Mouse (Mus musculus) ES-Bruce4 (cell line): Measurements from ENCODE around the gene Gsto2. TPM values are rescaled to one million over a fixed set of nuclear protein-coding genes. Genes with fewer than 3 reads are reported as not detected.

Experiments
- H3K27ac ChIP-seq: 2 replicates; pipeline ENCODE4 v1.5.1; 2012; ENCODE audit warnings: low read length, inconsistent platforms; ENCODE audit not compliant: insufficient read depth
- H3K27me3 ChIP-seq: 2 replicates; pipeline ENCODE4 v1.6.1; 2012; ENCODE audit warnings: mild to moderate bottlenecking, low read length, inconsistent platforms; ENCODE audit not compliant: control insufficient read depth, poor library complexity, insufficient read depth, severe bottlenecking
- H3K36me3 ChIP-seq: 2 replicates; pipeline ENCODE4 v1.6.1; 2012; ENCODE audit warnings: inconsistent platforms, mild to moderate bottlenecking, low read length, moderate library complexity; ENCODE audit not compliant: control insufficient read depth, poor library complexity, insufficient read depth, severe bottlenecking
- H3K4me1 ChIP-seq: one replicate; pipeline ENCODE4 v1.8.1; 2011; ENCODE audit warnings: low read length; ENCODE audit not compliant: control insufficient read depth, insufficient read depth
- H3K4me3 ChIP-seq: 2 replicates; pipeline ENCODE4 v1.5.1; 2011; ENCODE audit warnings: low read depth, mild to moderate bottlenecking, low read length
- H3K9ac ChIP-seq: 2 replicates; pipeline ENCODE4 v1.6.1; 2012; ENCODE audit warnings: low read depth, mild to moderate bottlenecking, inconsistent platforms; ENCODE audit not compliant: poor library complexity, severe bottlenecking
- H3K9me3 ChIP-seq: replicated peaks from 2 replicates; pipeline ENCODE4 v1.6.1; 2012; ENCODE audit warnings: mild to moderate bottlenecking, low read length, inconsistent platforms; ENCODE audit not compliant: control insufficient read depth, poor library complexity, insufficient read depth, severe bottlenecking
- CTCF ChIP-seq: IDR thresholded peaks from one replicate; pipeline ENCODE4 v1.8.1; 2011; ENCODE audit warnings: low read depth, low read length
- EP300 ChIP-seq: IDR thresholded peaks from 2 replicates; pipeline ENCODE4 v1.6.1; 2011; ENCODE audit warnings: low read depth, low read length; ENCODE audit not compliant: insufficient read depth
- POLR2A ChIP-seq: IDR thresholded peaks from one replicate; pipeline ENCODE4 v1.8.1; 2011; ENCODE audit warnings: low read length; ENCODE audit not compliant: insufficient read depth
- polyA plus RNA-seq: library from polyadenylated mRNA; stranded (reverse); fragments of >200 nt; gene quantifications from 2 replicates; pipeline ENCODE4 v1.2.4, GENCODE M21; 2011; ENCODE audit warnings: low read depth; ENCODE audit not compliant: missing spikeins, insufficient read depth, insufficient read length

Gene Gsto2
- polyA plus RNA-seq, 1 experiment, result 1.2 TPM

DNA sequence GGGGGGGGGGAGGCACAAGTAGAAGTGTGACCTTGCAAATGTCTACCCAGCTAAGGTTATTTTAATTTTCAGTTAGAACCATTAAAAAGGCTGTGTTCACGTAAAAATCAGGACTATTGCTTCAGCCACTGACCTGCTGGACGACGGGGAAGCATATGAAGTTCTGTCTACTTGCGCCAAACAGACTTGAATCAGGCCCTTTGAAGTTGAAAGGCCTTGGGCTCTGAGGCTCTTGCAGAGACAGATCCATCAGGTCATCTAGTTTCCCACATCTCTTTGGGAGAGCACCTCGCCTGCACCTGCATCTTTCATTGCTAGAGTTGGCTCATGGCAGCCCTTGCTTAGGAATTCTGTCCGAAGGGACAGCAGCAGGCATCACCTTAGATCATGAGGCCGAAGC is 48.0 kb downstream of the Gsto2 start:
- H3K4me3 ChIP-seq, result no peak overlapping the region

DNA sequence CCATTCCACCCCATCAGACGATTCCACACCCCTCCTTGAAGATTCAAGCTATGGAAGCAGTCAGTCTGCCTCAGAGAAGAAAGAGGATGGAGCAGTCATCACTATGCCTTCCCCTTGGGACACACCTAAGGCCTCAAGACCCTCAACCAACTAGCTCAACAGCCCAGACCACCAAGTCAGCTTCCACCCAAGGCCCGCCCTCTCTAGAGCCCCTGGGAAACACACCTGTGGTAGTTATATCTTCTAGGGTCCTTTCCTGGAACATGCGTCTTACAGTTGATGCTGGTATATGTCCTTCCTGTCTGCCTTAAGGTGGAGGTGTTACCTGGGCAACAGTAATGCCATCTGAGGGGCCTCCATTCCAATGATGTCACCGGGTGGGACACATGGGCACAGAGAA is 48.9 kb downstream of the Gsto2 start:
- Histone ChIP-seq H3K9ac (no peak overlapping the region), H3K27ac (no peak overlapping the region), H3K36me3 (no peaks in the 10 kb centered on the region), H3K4me3 (no peak overlapping the region), H3K4me1 (no peaks in the 10 kb centered on the region), H3K9me3 (no peaks in the 10 kb centered on the region), H3K27me3 (no peaks in the 10 kb centered on the region; the same call in 1 of the 2 replicates)
- no peak for TF ChIP-seq EP300

More for the DNA sequence above, 48.0 kb downstream of the Gsto2 start:
- Histone ChIP-seq H3K4me1 (peaks cover 4% of the 10 kb centered on the region), H3K27ac (no peak overlapping the region), H3K9me3 (no peaks in the 10 kb centered on the region), H3K36me3 (no peaks in the 10 kb centered on the region), H3K27me3 (no peaks in the 10 kb centered on the region), H3K9ac (no peak overlapping the region)
- TF ChIP-seq CTCF (no peak), POLR2A (no peak), EP300 (no peak)

GRCm38 (mm10) chr19:47915251-47915650 is 49.9 kb downstream of the Gsto2 start:
- H3K4me3 ChIP-seq, result no peak overlapping the region
- H3K27me3 ChIP-seq, result no peaks in the 10 kb centered on the region; the same call in 1 of the 2 replicates
- no peak overlapping the region for H3K9ac ChIP-seq
- no peaks in the 10 kb centered on the region for H3K36me3 ChIP-seq
- no peak overlapping the region for H3K27ac ChIP-seq
- H3K9me3 ChIP-seq, result no peaks in the 10 kb centered on the region
- H3K4me1 ChIP-seq, result no peaks in the 10 kb centered on the region
- TF ChIP-seq POLR2A (no peak), CTCF (no peak), EP300 (no peak)

DNA sequence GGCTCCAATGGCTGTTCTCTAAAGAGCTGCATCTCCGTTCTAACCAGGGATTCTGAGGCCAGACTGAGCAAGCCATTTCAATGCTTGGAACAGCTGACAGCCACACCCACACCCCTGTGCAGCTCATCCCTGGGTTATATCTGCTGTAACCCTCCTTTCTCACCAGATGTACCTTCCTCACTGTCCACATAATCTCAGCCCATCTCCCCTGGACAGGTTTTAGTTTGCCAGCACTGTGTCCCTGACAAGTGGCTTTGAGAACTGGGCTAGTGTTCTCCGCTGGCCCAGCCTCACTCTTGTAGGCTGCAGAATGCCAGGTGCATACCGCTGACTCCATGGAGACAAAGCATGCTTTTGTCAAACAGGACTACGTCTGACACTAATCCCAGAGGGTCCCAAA is 52.1 kb downstream of the Gsto2 start:
- Histone ChIP-seq H3K4me1 (no peaks in the 10 kb centered on the region), H3K9me3 (no peaks in the 10 kb centered on the region), H3K27ac (no peak overlapping the region), H3K9ac (no peak overlapping the region), H3K4me3 (no peak overlapping the region), H3K36me3 (no peaks in the 10 kb centered on the region), H3K27me3 (no peaks in the 10 kb centered on the region; the same call in 1 of the 2 replicates)
- TF ChIP-seq CTCF (no peak), POLR2A (no peak), EP300 (no peak)

- no peak overlapping the region for H3K4me3 ChIP-seq
- no peak overlapping the region for H3K9ac ChIP-seq
- no peak overlapping the region for H3K27ac ChIP-seq
- H3K9me3 ChIP-seq, result no peaks in the 10 kb centered on the region
- TF ChIP-seq EP300 (no peak), CTCF (no peak), POLR2A (no peak)
- H3K4me1 ChIP-seq, result no peaks in the 10 kb centered on the region
- H3K27me3 ChIP-seq, result no peaks in the 10 kb centered on the region; the same call in 1 of the 2 replicates
- no peaks in the 10 kb centered on the region for H3K36me3 ChIP-seq
Observed at GRCm38 (mm10) chr19:47918016-47918415, 52.7 kb downstream of the Gsto2 start.

GRCm38 (mm10) chr19:47918455-47919101 is 53.2 kb downstream of the Gsto2 start:
- H3K27me3 ChIP-seq, result no peaks in the 10 kb centered on the region; the same call in 1 of the 2 replicates
- no peaks in the 10 kb centered on the region for H3K4me1 ChIP-seq
- H3K4me3 ChIP-seq, result peak overlapping the region; percentile 86
- H3K27ac ChIP-seq, result no peak overlapping the region
- peak overlapping the region; percentile 59 for H3K9ac ChIP-seq
- no peaks in the 10 kb centered on the region for H3K9me3 ChIP-seq
- H3K36me3 ChIP-seq, result no peaks in the 10 kb centered on the region
- TF ChIP-seq POLR2A (no peak), EP300 (no peak), CTCF (no peak)
